ENCODE assay signal across 9 mouse cellular contexts in the genomic region with DNA sequence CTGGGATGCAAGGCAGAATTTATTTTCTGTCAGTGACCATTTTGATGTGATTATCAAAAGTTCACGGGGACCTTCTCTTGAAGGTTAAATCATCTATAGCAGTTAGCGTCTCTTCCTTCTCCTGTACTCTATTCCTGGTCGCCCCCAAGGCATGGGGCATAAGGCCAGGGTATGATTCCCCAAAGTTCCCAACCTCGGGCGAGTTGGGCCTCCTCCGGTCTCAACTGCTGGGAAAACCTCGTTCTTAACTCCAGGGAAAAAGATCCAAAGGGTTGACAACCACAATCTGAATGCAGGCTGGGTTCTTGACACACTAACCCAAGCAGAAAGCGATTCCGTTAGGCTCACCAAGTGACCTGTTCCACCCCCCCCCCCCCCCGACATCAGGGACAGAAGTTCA. TPM values are rescaled to one million over a fixed set of nuclear protein-coding genes. Genes with fewer than 3 reads are reported as not detected.
DNase-seq lines count a peak whose midpoint lies in the region; ATAC-seq and TF ChIP-seq lines count a peak whose summit lies in the region.
"Had no signal": no experiment of that assay in that cellular context is flagged by ENCODE, and none has a peak within 500 bp of the region (broad histone marks: within the 10 kb centered on the region; RNA-seq: fewer than 3 reads in every experiment).

No protein-coding gene starts in this region.

- peak overlapping the region; percentile 73 for H3K27ac ChIP-seq in gastrocnemius, adult 2 months
- H3K27ac ChIP-seq in lung, embryonic 16.5 days (ENCODE audit: low read length), result no peak overlapping the region
- H3K27ac ChIP-seq in hindbrain, embryonic 13.5 days, result no peak overlapping the region
- no peak overlapping the region for H3K27ac ChIP-seq in small intestine, adult 2 months (ENCODE audit: insufficient read depth, low read depth, low read length)

- H3K9me3 ChIP-seq in lung, embryonic 16.5 days (ENCODE audit: control insufficient read depth, low read length), result no peaks in the 10 kb centered on the region
- H3K9me3 ChIP-seq in hindbrain, embryonic 13.5 days, result no peaks in the 10 kb centered on the region

- WGBS in lung, embryonic 16.5 days, result 14% methylated on average over 10 of the region's 10 CpGs
- 21% methylated on average over 10 of the region's 10 CpGs for WGBS in lung, adult 2 months
- 5% methylated on average over 10 of the region's 10 CpGs for WGBS in hindbrain, embryonic 13.5 days
- 14% methylated on average over 10 of the region's 10 CpGs for WGBS in small intestine, adult 2 months

- DNase-seq in gastrocnemius, adult 2 months, result no peak
- DNase-seq in gastrocnemius, postnatal 10 days, result no peak
- DNase-seq in lung, adult 2 months, result no peak
- DNase-seq in frontal cortex, postnatal 36 days (ENCODE audit: low spot score in 2 of 2), result no peak
- no peak for DNase-seq in thymus, postnatal 10 days (ENCODE audit: low spot score in 2 of 2)

- H3K27me3 ChIP-seq in lung, embryonic 16.5 days (ENCODE audit: control insufficient read depth, insufficient read depth, low read depth, low read length), result peaks cover 49% of the 10 kb centered on the region
- peaks cover 96% of the 10 kb centered on the region for H3K27me3 ChIP-seq in hindbrain, embryonic 13.5 days
- H3K27me3 ChIP-seq in small intestine, adult 2 months (ENCODE audit: control insufficient read depth, insufficient read depth, low read length), result peaks cover 59% of the 10 kb centered on the region

- peak overlapping the region; percentile 35; the same call in 1 of the 2 replicates for H3K9ac ChIP-seq in lung, embryonic 16.5 days (ENCODE audit: low read length)
- H3K9ac ChIP-seq in hindbrain, embryonic 13.5 days, result no peak overlapping the region

- no peak for ATAC-seq in lung, embryonic 16.5 days (ENCODE audit: low read depth)
- no peak for ATAC-seq in hindbrain, embryonic 13.5 days (ENCODE audit: low FRiP score)

- no peak for TF ChIP-seq CTCF in gastrocnemius, adult 2 months (IDR thresholded peaks at IDR 0.05)
- TF ChIP-seq CTCF in lung, adult 2 months (IDR thresholded peaks at IDR 0.05; ENCODE audit: insufficient read depth, low read length), result no peak
- TF ChIP-seq CTCF in small intestine, adult 2 months (IDR thresholded peaks at IDR 0.05; ENCODE audit: extremely low read depth, insufficient read length, insufficient replicate concordance, low read depth, low read length), result no peak

- peak overlapping the region; percentile 43 for H3K4me2 ChIP-seq in lung, embryonic 16.5 days (ENCODE audit: low read depth, low read length)
- peak overlapping the region; percentile 40; the same call in 1 of the 2 replicates for H3K4me2 ChIP-seq in hindbrain, embryonic 13.5 days

- H3K36me3 ChIP-seq in lung, embryonic 16.5 days (ENCODE audit: control insufficient read depth, insufficient read depth, low read length), result no peaks in the 10 kb centered on the region
- H3K36me3 ChIP-seq in hindbrain, embryonic 13.5 days, result no peaks in the 10 kb centered on the region
- H3K36me3 ChIP-seq in small intestine, adult 2 months (ENCODE audit: control insufficient read depth, insufficient read depth, low read length), result no peaks in the 10 kb centered on the region

- intact Hi-C loops in gastrocnemius, adult 2 months (cut with DNase I), result no loop called here

- TF ChIP-seq POLR2A in lung, adult 2 months (IDR thresholded peaks at IDR 0.05; ENCODE audit: borderline replicate concordance, extremely low read depth, low read depth, low read length), result no peak
- TF ChIP-seq POLR2A in small intestine, adult 2 months (IDR thresholded peaks at IDR 0.05; ENCODE audit: low read depth, low read length), result no peak

- peak overlapping the region; percentile 61 for H3K4me3 ChIP-seq in gastrocnemius, adult 2 months
- H3K4me3 ChIP-seq in lung, embryonic 16.5 days (ENCODE audit: low read length), result no peak overlapping the region
- no peak overlapping the region for H3K4me3 ChIP-seq in lung, adult 2 months (replicated peaks; ENCODE audit: extremely low read depth, low read depth, low read length)
- H3K4me3 ChIP-seq in hindbrain, embryonic 13.5 days, result no peak overlapping the region
- 0 out of 2 replicates have a peak overlapping the region, but pooled peaks have one; percentile 2 for H3K4me3 ChIP-seq in small intestine, adult 2 months (ENCODE audit: low read depth, low read length)

- H3K4me1 ChIP-seq in lung, embryonic 16.5 days (replicated peaks; ENCODE audit: control insufficient read depth, insufficient read depth, low read length), result peaks cover 13% of the 10 kb centered on the region
- H3K4me1 ChIP-seq in lung, adult 2 months (ENCODE audit: control insufficient read depth, insufficient read depth, low read length), result peaks cover 5% of the 10 kb centered on the region; the same call in 1 of the 2 replicates
- peaks cover 45% of the 10 kb centered on the region for H3K4me1 ChIP-seq in hindbrain, embryonic 13.5 days (replicated peaks)
- H3K4me1 ChIP-seq in small intestine, adult 2 months (ENCODE audit: control insufficient read depth, insufficient read depth, insufficient read length, low read length), result peaks cover 5% of the 10 kb centered on the region; the same call in 1 of the 2 replicates

RNA-seq across cellular contexts. Expression of a gene that starts 2.7 kb away (rescaled TPM):
- 10 to 100 TPM; 16.6 to 21.7 TPM for total RNA-seq in gastrocnemius, adult 2 months (2021)
- total RNA-seq in gastrocnemius, postnatal 10 days (2021), result 10 to 100 TPM; 48.9 to 52.1 TPM
- 53.3 and 53.6 TPM in 2 replicates for polyA plus RNA-seq in lung, embryonic 16.5 days (2015; fragmentation: Nextera tagmentation; extraction: Ambion mirVana)
- 51.0 and 82.2 TPM in 2 replicates for polyA plus RNA-seq in lung, adult 2 months (2012; rRNA removed)
- 11.3 and 12.4 TPM in 2 replicates for polyA plus RNA-seq in hindbrain, embryonic 13.5 days (2015; fragmentation: Nextera tagmentation; extraction: Ambion mirVana)
- polyA plus RNA-seq in small intestine, adult 2 months (2012; rRNA removed), result 8.3 and 13.9 TPM in 2 replicates
- total RNA-seq: hematopoietic stem cell, adult 5-6 weeks had no signal

Comparison
In these comparisons a context has a peak if more than half of its experiments do, and no peak if none do; other contexts are left out.
1. H3K4me3 ChIP-seq: peak in gastrocnemius, adult 2 months (single experiment) and small intestine, adult 2 months (single experiment); none in lung, embryonic 16.5 days (single experiment), lung, adult 2 months (single experiment) and hindbrain, embryonic 13.5 days (single experiment).